Mouse (Mus musculus) left cerebral cortex, postnatal 36 days (tissue): ENCODE results near the gene Ccdc86. TPM values are rescaled to one million over a fixed set of nuclear protein-coding genes. Genes with fewer than 3 reads are reported as not detected.

ENCODE experiments used
- DNase-seq, 2 experiments: peaks; one replicate each; pipeline ENCODE4 v3.0.0; 2021 to 2022; ENCODE audit warnings: low spot score in 2 of 2, mixed read lengths in 1 of 2
- intact Hi-C: fragments of 180-260 bp; cut with DNase I; formaldehyde crosslinking; loops from one replicate; pipeline ENCODE4 v1.15.1; 2025
- total RNA-seq, 2 experiments: library from RNA; stranded (reverse); gene quantifications; 2 replicates each; pipeline ENCODE4 v1.2.3; 2021

Ccdc86 gene
- total RNA-seq: 1 to 10 TPM; 8.2 to 9.1 TPM

GRCm38 (mm10) chr19:10949112-10949511, at the start of gene Ccdc86:
Gene Ccdc86, minus strand, starts transcription at chr19:10949266.
- intact Hi-C loops: loop anchor here (2.0 kb wide), 1 partner anchor 54 kb away; the partner anchor contains the start of gene Prpf19
- DNase-seq: peak; percentile 95 to 97

GRCm38 (mm10) chr19:10993150-10993549, 44.1 kb upstream of the Ccdc86 start, which contains the start of gene Ms4a15:
Gene Ms4a15, minus strand, starts transcription at chr19:10993250.
- DNase-seq: no peak
- intact Hi-C loops: no loop called here

DNA sequence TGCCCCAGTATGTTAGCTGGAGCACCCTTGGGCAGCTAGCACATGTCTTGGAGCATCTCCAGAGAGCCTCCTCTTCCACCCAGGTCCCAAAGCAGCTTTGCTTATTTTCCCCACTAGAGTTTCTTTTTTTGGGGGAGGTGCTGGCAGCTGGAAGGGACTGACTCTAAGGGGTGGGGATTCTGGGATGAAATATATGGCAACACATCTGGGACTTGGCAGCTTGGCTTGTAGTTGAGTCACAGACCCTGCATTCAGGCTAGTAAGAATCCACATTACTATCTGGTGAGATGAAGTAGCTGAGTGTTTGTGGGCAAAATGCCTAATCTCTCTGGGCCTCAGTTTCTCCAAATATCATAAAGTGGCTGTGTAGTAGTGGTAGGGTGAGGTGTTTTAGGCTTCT, 42.8 kb upstream of the Ccdc86 start:
- no peak for DNase-seq
- intact Hi-C loops: no loop called here

DNA sequence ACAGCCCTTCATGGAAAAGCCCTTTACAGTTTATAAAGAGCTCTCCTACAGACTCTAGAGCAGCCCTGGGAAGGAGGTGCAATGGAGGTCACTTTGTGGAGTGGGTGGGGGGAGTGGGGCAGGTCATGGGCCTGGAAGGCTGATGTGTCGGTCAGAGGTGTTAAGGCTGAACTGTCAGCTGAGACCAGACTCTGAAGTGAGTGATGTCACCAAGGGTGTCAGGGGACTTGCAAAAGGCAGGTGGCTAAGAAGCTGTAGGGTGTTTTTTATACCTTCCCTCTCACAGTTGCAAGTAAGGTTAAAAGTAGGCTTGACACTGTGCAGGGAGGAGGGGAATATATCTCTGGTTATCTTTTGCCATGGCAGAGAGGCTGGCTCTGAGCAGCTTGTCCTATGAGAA, 41.7 kb upstream of the Ccdc86 start:
- intact Hi-C loops: no loop called here
- DNase-seq: no peak

GRCm38 (mm10) chr19:10988563-10988962, 39.5 kb upstream of the Ccdc86 start:
- no peak for DNase-seq
- intact Hi-C loops: no loop called here

- DNase-seq: no peak
- intact Hi-C loops: no loop called here
These were observed 36.8 kb upstream of the Ccdc86 start for GRCm38 (mm10) chr19:10985889-10986288.

DNA sequence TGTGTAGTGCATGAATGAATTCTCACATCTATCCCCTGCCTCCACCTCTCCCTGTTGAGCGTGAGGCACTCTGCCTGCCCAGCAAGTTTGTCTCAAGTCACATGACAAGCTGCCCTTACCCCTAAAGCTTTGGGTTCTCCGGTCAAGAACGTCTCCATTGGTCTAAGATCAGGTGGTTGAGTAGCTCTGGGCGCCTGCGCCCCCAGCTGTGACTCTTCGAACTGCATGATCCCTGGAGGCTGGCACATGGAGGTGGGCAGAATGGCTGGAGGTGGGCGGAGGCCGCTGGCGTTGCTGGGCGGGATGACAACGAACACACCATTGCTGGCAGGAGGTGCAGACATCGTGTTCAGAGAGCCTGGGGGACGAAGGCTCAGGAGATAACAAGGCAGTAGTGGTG, 35.5 kb upstream of the Ccdc86 start:
- intact Hi-C loops: no loop called here
- no peak for DNase-seq

DNA sequence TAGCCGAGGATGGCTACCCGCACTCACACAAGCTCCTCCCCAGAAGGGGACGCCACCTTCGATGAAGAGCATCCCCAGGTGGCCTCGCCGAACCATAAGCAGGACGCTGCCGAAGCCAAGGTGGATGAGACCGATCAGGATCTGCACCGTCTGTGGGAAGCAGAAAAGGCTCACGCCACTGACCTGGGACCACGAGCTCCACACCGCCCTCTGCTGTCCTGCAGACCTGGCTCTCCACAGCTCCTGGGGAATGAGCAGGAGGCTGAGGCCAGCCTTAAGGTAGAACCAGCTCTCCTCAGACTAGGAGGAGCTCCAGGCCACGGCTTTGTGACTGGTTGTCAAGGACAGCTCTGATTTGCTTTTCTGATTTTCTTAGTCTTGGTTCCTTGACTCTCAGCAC, 34.1 kb upstream of the Ccdc86 start:
- intact Hi-C loops: no loop called here
- no peak for DNase-seq

DNA sequence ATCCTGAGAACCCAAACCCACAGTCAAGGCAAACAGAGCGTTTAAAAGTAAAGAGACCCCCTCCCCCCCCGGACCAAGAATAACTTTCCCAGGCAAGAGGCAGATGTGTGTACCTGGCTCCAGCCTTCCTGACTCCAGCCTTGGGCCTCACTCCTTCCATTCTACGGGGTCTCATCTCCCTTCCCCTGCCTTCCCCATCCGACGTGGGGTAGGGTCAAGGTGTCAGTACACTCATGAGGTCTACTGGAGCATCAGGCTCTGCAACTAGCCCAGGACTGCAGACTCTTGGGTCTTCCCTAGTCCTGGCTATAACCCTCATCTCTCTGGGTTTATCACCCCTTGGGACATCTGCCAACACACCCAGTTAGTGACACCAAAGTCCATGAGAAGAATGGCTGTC, 31.1 kb upstream of the Ccdc86 start:
- intact Hi-C loops: no loop called here
- DNase-seq: no peak

DNA sequence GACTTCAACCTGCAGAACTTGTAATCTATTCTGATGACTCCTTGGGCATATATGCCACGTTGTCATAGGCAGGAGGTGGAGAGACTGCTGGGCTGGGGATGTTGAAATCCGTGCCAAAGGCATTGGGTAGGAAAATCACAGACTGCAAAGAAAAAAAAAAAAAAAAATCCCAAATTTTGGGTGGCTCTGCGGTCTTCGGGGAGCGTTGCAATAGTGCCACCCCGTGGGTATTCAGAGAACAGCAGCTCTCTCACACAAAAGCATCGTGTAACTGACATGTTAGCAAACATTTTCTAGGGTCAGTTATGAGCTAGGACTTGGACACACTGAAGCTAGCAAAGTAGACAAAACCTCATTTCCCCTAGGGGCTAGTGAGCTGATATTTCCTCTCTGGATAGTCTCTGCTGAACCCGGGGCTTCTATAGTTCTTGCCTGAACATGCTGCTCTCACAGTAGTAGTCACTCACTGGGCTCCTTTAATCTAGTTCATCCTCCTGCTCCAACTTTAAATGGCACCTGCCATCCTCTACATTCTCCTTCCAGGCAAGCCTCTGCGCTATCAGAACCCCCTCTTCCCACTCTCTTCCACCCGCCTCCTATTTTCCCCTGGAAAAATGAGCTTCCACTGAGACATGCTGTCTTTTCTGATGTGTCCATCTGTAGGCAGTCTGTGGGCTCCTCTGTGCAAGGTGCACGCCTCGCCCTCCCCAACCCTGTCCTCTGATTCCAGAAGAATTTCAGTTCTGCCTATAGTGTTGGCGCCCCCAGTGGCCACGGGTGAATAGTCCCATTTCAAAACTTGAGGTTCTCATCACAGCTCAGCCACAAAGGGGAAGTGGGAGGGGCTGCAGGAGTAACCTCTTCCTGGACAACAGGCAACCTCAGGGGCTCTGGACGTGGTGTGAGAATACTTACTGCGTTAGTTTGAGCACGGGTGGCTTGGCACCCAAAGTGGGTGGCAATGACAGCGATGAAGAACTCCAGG, 30.4 kb upstream of the Ccdc86 start:
- intact Hi-C loops: no loop called here
- peak; percentile 46 to 66 for DNase-seq

GRCm38 (mm10) chr19:10976318-10976717, 27.3 kb upstream of the Ccdc86 start:
- intact Hi-C loops: no loop called here
- no peak for DNase-seq

DNA sequence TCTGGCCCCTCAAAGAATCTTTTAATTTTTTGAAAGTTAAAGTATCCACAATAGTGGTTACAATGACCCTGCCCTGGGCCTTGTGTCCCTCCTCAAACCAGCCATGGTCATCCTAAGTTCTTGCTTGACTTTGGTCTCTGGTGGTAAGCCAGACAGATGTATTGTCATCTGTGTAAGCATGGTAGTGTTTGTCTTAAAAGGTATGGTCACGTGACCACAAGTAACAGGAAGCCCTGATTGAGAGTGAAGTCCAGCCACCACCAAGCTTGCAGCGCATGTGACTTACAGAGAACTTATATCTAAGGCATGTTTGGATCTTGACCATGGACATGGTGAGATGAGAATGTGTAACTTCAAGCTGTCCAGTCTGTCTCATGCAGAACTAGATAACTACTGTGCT, 26.1 kb upstream of the Ccdc86 start:
- DNase-seq: no peak
- intact Hi-C loops: no loop called here

GRCm38 (mm10) chr19:10974238-10974865, 25.3 kb upstream of the Ccdc86 start, which contains the start of gene Ms4a10:
Gene Ms4a10, minus strand, starts transcription at chr19:10974670.
- intact Hi-C loops: loop anchor here (5.0 kb wide), 1 partner anchor 307 kb away; no protein-coding TSS in a partner anchor
- no peak for DNase-seq

DNA sequence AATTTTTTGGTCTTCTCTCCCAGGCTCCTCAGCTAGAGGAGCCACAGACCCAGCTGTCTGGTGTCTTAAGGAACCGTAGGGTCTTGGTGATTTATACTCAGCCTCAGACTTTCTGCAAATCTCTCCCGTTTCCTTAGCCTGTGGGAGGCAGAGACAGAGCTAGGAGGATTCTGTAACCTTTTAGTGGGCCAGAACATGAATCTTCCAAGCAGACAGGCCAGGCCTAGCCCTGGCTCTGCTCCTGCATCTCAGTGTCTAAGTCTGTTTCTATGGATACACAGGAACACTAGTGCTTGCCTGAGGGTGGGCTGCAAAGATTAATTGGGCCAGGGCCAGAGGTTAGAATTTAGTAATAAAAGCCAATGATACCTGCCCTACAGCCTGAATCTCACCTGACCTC, 24.1 kb upstream of the Ccdc86 start:
- DNase-seq: no peak
- intact Hi-C loops: loop anchor here (5.0 kb wide), 1 partner anchor 306 kb away; no protein-coding TSS in a partner anchor

DNA sequence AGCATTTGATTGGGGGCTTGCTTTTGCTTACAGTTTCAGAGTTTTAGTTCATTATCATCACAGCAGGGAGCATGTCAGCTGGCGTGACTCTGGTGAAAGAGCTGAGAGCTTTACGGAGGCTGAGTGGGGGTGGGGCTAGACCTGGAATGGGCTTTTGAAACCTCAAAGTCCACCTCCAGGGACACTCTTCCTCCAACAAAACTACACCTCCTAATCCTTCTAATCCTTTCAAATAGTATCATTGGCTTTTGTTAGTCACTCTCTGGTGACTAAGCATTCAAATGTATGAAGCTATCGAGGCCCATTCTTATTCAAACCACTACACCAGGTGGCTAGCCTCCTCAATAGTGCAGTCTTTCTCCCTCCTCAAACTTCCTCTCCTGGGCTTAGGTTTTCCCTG, 23.6 kb upstream of the Ccdc86 start:
- intact Hi-C loops: loop anchor here (5.0 kb wide), 1 partner anchor 305 kb away; no protein-coding TSS in a partner anchor

DNA sequence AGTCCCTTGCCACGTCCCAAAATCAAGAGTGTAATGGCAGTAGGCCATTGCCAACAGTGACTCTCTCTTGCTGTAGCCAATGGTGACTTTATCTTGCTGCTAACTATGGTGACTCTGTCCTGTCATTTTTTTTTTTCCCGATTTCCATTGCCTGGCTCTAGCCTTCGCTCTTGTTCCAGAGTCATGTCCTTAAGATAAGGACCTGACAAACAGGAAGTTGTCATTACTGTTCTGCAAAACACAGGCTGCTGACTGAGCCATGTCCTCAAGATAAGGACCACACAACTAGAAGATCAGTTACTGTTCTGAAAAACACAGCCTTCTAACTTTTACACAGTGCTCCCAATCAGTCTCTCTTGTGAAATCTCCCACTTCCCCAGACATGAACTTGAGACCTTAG, 21.4 kb upstream of the Ccdc86 start:
- DNase-seq: no peak
- intact Hi-C loops: loop anchor here (5.0 kb wide), 1 partner anchor 303 kb away; no protein-coding TSS in a partner anchor

More for the DNA sequence above, 23.6 kb upstream of the Ccdc86 start:
- no peak for DNase-seq

- DNase-seq: no peak
- intact Hi-C loops: no loop called here
These were observed 19.5 kb upstream of the Ccdc86 start for GRCm38 (mm10) chr19:10968578-10968977.

- DNase-seq: no peak
- intact Hi-C loops: no loop called here
These were observed 16.7 kb upstream of the Ccdc86 start for GRCm38 (mm10) chr19:10965721-10966120.

DNA sequence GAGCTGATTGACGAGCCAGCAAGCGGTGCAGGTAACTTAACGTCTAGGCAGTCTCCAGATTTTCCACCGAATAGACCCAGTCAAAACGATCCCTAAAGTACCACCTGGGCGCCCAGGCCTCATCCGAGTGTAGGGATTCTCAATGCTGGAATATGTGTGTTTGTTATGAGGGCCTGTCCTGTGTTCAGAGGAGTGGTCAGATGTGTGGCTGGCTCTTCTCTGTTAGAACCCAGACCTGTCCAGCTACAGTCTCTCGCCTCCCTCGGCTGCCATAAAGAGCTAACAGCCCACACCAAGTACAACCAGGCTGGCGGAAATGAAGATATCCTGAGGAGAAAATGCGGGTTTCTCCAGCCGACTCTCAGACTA, 10.9 kb upstream of the Ccdc86 start:
- intact Hi-C loops: loop anchor here (2.0 to 5.0 kb wide), 2 partner anchors 51 to 283 kb away; partner anchors contain the start of gene Pga5
- no peak for DNase-seq
